In the genomic region with DNA sequence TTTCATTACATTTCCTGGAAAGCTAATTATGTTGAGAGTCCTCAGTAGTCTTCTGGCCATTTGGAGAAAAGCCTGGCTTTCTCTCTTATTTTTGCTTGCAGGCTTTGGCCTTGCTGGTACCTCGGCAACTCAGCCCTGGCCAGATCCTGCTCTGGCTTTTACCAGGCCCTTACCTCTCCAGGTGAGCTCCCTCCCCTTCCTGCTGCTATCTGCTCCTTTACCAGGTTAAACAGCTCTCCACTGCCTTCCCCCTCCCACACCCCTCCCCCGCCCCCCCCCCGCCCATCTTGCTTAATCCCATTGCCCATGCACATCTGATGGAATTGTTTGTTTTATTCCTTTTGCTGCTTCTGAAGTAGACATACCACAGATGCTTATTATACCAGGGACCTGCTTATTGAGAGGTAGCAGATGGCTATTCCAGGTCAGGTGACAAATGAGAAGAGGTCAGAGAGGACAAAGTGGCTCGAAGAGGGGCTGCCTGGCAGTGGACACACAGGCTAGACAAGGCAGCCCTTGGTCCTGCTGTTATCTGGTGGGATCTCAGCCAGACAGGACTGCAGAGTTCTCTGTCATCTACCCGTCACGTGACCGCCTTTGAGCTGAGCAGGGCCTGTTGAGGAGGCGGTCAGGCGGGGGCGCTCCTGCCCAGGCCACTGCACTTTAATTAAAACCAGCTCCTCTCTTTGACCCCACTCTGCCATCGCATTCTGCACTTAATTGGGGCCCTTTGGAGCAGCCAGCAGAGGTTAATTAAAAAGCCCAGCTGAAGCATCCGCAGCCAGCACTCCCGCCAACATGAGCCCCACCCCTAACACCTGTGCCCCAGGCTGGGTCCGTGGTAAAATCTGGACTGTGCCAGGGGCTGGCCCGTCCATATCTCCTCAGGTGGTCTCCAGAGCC, we compare ENCODE assay signal across 8 mouse cellular contexts. TPM values are rescaled to one million over a fixed set of nuclear protein-coding genes. Genes with fewer than 3 reads are reported as not detected.
A peak's percentile ranks its signal among the peaks of the same experiment; 100 is the strongest.
DNase-seq lines count a peak whose midpoint lies in the region; ATAC-seq and TF ChIP-seq lines count a peak whose summit lies in the region.

No protein-coding gene starts in this region.

- H3K9me3 ChIP-seq in neural tube, embryonic 14.5 days (ENCODE audit: control insufficient read depth, low read length): no peaks in the 10 kb centered on the region

- peak; percentile 85 to 90 for DNase-seq in adrenal gland, postnatal 36 days
- DNase-seq in heart, postnatal 14 days: peak; percentile 63 to 72
- peak; percentile 85 to 86 for DNase-seq in kidney, postnatal 25 days
- peak; percentile 90 to 93 for DNase-seq in lung, adult 18-20 months
- DNase-seq in urinary bladder, postnatal 25 days (ENCODE audit: low spot score): peak; percentile 57

- no peak overlapping the region for H3K9ac ChIP-seq in neural tube, embryonic 14.5 days (replicated peaks; ENCODE audit: low read depth, low read length)

- no peak overlapping the region for H3ac ChIP-seq in C2C12 (ENCODE audit: control insufficient read depth, insufficient read length, low read depth)

- H3K36me3 ChIP-seq in C2C12 (ENCODE audit: control insufficient read depth, insufficient read depth): no peaks in the 10 kb centered on the region
- H3K36me3 ChIP-seq in neural tube, embryonic 14.5 days (ENCODE audit: control insufficient read depth, insufficient read depth, low read length): no peaks in the 10 kb centered on the region

- no peaks in the 10 kb centered on the region for H3K79me3 ChIP-seq in C2C12 (ENCODE audit: low read depth)

- no peaks in the 10 kb centered on the region for H3K79me2 ChIP-seq in C2C12 (ENCODE audit: control insufficient read depth, insufficient read depth)

- no peak overlapping the region for H3K4me3 ChIP-seq in C2C12 (ENCODE audit: insufficient read depth, poor library complexity, severe bottlenecking)
- H3K4me3 ChIP-seq in neural tube, embryonic 14.5 days (ENCODE audit: low read depth, low read length): no peak overlapping the region

- H3K27ac ChIP-seq in neural tube, embryonic 14.5 days (ENCODE audit: low read depth, low read length): no peak overlapping the region

- H3K4me1 ChIP-seq in neural tube, embryonic 14.5 days (ENCODE audit: control insufficient read depth, insufficient read depth, low read length): 0 out of 2 replicates have a peak, but pooled peaks cover 4% of the 10 kb centered on the region

- WGBS in neural tube, embryonic 14.5 days: 4% methylated on average over 15 of the region's 15 CpGs

- no peak overlapping the region for H3K4me2 ChIP-seq in neural tube, embryonic 14.5 days (ENCODE audit: low read depth, low read length)

- ATAC-seq in erythroblast, adult 5-6 weeks (replicated peaks; ENCODE audit: low FRiP score, poor library complexity, severe bottlenecking): peak; percentile 79
- peak; percentile 60; the same call in 1 of the 2 replicates for ATAC-seq in neural tube, embryonic 14.5 days (ENCODE audit: low read depth)

- TF ChIP-seq CTCF in C2C12 (IDR thresholded peaks at IDR 0.05; ENCODE audit: control insufficient read depth, insufficient read depth, insufficient read length): no peak

- intact Hi-C loops in heart, postnatal 14 days (cut with DNase I): loop anchor here (1.0 to 5.0 kb wide), 2 partner anchors 60 to 244 kb away; no protein-coding TSS in a partner anchor

- peaks cover 59% of the 10 kb centered on the region for H3K27me3 ChIP-seq in C2C12 (ENCODE audit: control insufficient read depth, insufficient read depth, insufficient read length)
- no peaks in the 10 kb centered on the region for H3K27me3 ChIP-seq in neural tube, embryonic 14.5 days (ENCODE audit: control insufficient read depth, insufficient read depth, low read length)

TF ChIP-seq in C2C12, 6 proteins besides CTCF, POLR2A, EP300 and RAD21:
- no peak for TF ChIP-seq MAX (IDR thresholded peaks at IDR 0.05)
- TF ChIP-seq MYOD1 (IDR thresholded peaks at IDR 0.05; ENCODE audit: control insufficient read depth, insufficient read length, low read depth): no peak
- peak; percentile 71 for TF ChIP-seq USF1 (IDR thresholded peaks at IDR 0.05; ENCODE audit: low read depth)

RNA-seq across cellular contexts. Expression of a gene that starts 10.7 kb away (rescaled TPM):
- polyA plus RNA-seq in C2C12 (2012; fragmentation: generic; extraction: Trizol): 636 TPM
- total RNA-seq in adrenal gland, postnatal 36 days (2021): 100 to 1,000 TPM; 461 to 465 TPM
- 111 and 132 TPM in 2 replicates for total RNA-seq in erythroblast, adult 5-6 weeks (2015; ENCODE audit: low replicate concordance)
- total RNA-seq in erythroblast, adult 5-6 weeks (2017; ENCODE audit: low replicate concordance): 93.9 and 107 TPM in 2 replicates
- total RNA-seq in heart, postnatal 14 days (2021): 100 to 1,000 TPM; 273 to 286 TPM
- 617 and 621 TPM in 2 replicates for polyA plus RNA-seq in neural tube, embryonic 14.5 days (2014; fragmentation: Nextera tagmentation; extraction: Ambion mirVana)

RNA-seq across cellular contexts. Expression of a gene that starts 30.7 kb away (rescaled TPM):
- 17.8 TPM for polyA plus RNA-seq in C2C12 (2012; fragmentation: generic; extraction: Trizol)
- 10 to 100 TPM; 25.2 to 29.2 TPM for total RNA-seq in adrenal gland, postnatal 36 days (2021)
- 0.77 and 6.9 TPM in 2 replicates for total RNA-seq in erythroblast, adult 5-6 weeks (2015; ENCODE audit: low replicate concordance)
- 4.4 and 8.2 TPM in 2 replicates for total RNA-seq in erythroblast, adult 5-6 weeks (2017; ENCODE audit: low replicate concordance)
- total RNA-seq in heart, postnatal 14 days (2021): 1 to 10 TPM; 7.9 to 8.2 TPM
- 22.4 and 25.4 TPM in 2 replicates for polyA plus RNA-seq in neural tube, embryonic 14.5 days (2014; fragmentation: Nextera tagmentation; extraction: Ambion mirVana)

RNA-seq across cellular contexts. Expression of a gene that starts 36.5 kb away (rescaled TPM):
- polyA plus RNA-seq in C2C12 (2012; fragmentation: generic; extraction: Trizol): 44.7 TPM
- 10 to 100 TPM; 46.1 to 60.7 TPM for total RNA-seq in adrenal gland, postnatal 36 days (2021)
- 5.4 and 11.3 TPM in 2 replicates for total RNA-seq in erythroblast, adult 5-6 weeks (2015; ENCODE audit: low replicate concordance)
- total RNA-seq in erythroblast, adult 5-6 weeks (2017; ENCODE audit: low replicate concordance): 10.1 and 14.1 TPM in 2 replicates
- 10 to 100 TPM; 91.5 to 95.2 TPM for total RNA-seq in heart, postnatal 14 days (2021)
- polyA plus RNA-seq in neural tube, embryonic 14.5 days (2014; fragmentation: Nextera tagmentation; extraction: Ambion mirVana): 97.4 and 108 TPM in 2 replicates

RNA-seq across cellular contexts. Expression of a gene that starts 46.8 kb away (rescaled TPM):
- polyA plus RNA-seq in C2C12 (2012; fragmentation: generic; extraction: Trizol): 81.0 TPM
- total RNA-seq in adrenal gland, postnatal 36 days (2021): 10 to 100 TPM; 62.2 to 68.3 TPM
- total RNA-seq in erythroblast, adult 5-6 weeks (2015; ENCODE audit: low replicate concordance): 13.8 and 20.4 TPM in 2 replicates
- 4.5 and 8.2 TPM in 2 replicates for total RNA-seq in erythroblast, adult 5-6 weeks (2017; ENCODE audit: low replicate concordance)
- 10 to 100 TPM; 79.4 to 83.8 TPM for total RNA-seq in heart, postnatal 14 days (2021)
- 224 and 266 TPM in 2 replicates for polyA plus RNA-seq in neural tube, embryonic 14.5 days (2014; fragmentation: Nextera tagmentation; extraction: Ambion mirVana)

RNA-seq across cellular contexts. Expression of a gene that starts 51.8 kb away (rescaled TPM):
- not detected for polyA plus RNA-seq in C2C12 (2012; fragmentation: generic; extraction: Trizol)
- not detected for total RNA-seq in adrenal gland, postnatal 36 days (2021)
- not detected in 2 replicates for total RNA-seq in erythroblast, adult 5-6 weeks (2015; ENCODE audit: low replicate concordance)
- total RNA-seq in erythroblast, adult 5-6 weeks (2017; ENCODE audit: low replicate concordance): 0.42 TPM in 1 of 2 replicates, not detected in the other
- not detected for total RNA-seq in heart, postnatal 14 days (2021)
- 0.12 and 0.31 TPM in 2 replicates for polyA plus RNA-seq in neural tube, embryonic 14.5 days (2014; fragmentation: Nextera tagmentation; extraction: Ambion mirVana)
